Comparison of ENCODE assay signal across 7 mouse cellular contexts in the genomic region with DNA sequence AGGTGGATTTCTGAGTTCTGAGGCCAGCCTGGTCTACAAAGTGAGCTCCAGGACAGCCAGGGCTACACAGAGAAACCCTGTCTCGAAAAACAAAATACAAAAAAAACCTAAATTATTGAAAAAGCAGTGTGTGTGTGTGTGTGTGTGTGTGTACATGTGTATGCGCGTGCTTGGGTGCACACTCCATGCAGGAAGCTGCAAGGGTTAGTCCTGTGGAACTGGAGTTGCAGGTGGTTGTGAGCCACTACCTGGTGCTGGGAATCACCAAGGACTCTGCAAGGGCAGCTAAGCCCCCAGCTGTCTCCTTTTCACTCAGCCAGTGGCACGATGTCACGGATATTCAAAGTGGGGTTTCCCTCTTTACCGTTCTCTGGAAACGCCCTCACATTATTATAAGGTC.
"Had no signal": no experiment of that assay in that cellular context is flagged by ENCODE, and none has a peak within 500 bp of the region (broad histone marks: within the 10 kb centered on the region; RNA-seq: fewer than 3 reads in every experiment).

No protein-coding gene starts in this region.

- H3K27me3 ChIP-seq: liver, embryonic 15.5 days had no signal

- H3K27ac ChIP-seq: left cerebral cortex, adult 2 months; limb, embryonic 10.5 days; liver, embryonic 15.5 days; stomach, postnatal 0 days had no signal

- H3K36me3 ChIP-seq: limb, embryonic 10.5 days; liver, embryonic 15.5 days had no signal

- H3K9ac ChIP-seq: liver, embryonic 15.5 days had no signal

- H3K4me2 ChIP-seq: liver, embryonic 11.5 days; liver, embryonic 15.5 days had no signal

- H3K4me3 ChIP-seq: left cerebral cortex, adult 2 months; limb, embryonic 10.5 days; liver, embryonic 15.5 days had no signal

- DNase-seq: lung, adult 2 months; thymus, postnatal 4 days had no signal

- H3K9me3 ChIP-seq: limb, embryonic 10.5 days; liver, embryonic 15.5 days had no signal
